Mouse (Mus musculus) G1E (cell line): ENCODE measurements around the gene Rgs4. TPM values are rescaled to one million over a fixed set of nuclear protein-coding genes. Genes with fewer than 3 reads are reported as not detected.

Experiments
- ATAC-seq: 2 replicates; pipeline ENCODE4 v1.8.0; 2016; ENCODE audit warnings: mild to moderate bottlenecking; ENCODE audit not compliant: insufficient number of reproducible peaks, poor library complexity, low FRiP score, severe bottlenecking; ENCODE audit errors: extremely low read depth
- DNase-seq: peaks from one replicate; pipeline ENCODE4 v3.0.0; 2012; ENCODE audit warnings: low spot score
- H3K27me3 ChIP-seq: 2 replicates; pipeline ENCODE4 v1.6.1; 2012; ENCODE audit warnings: mild to moderate bottlenecking, low read length, inconsistent platforms; ENCODE audit not compliant: insufficient read depth
- H3K36me3 ChIP-seq: replicated peaks from 2 replicates; pipeline ENCODE3; 2012; ENCODE audit warnings: mild to moderate bottlenecking, inconsistent platforms
- H3K4me1 ChIP-seq: 2 replicates; pipeline ENCODE4 v1.6.1; 2012; ENCODE audit warnings: low read depth, low read length, inconsistent platforms, mixed read lengths; ENCODE audit not compliant: insufficient read depth
- H3K4me3 ChIP-seq: 2 replicates; pipeline ENCODE4 v1.5.1; 2012; ENCODE audit warnings: low read depth, mild to moderate bottlenecking, inconsistent platforms, low read length, moderate library complexity, mixed read lengths
- H3K9me3 ChIP-seq: replicated peaks from 2 replicates; pipeline ENCODE4 v1.6.1; 2012; ENCODE audit warnings: inconsistent platforms
- CTCF ChIP-seq: IDR thresholded peaks from 2 replicates; pipeline ENCODE4 v1.5.1; 2012; ENCODE audit warnings: low read depth, low read length, inconsistent platforms, mixed read lengths
- GATA1 ChIP-seq: IDR thresholded peaks from 2 replicates; pipeline ENCODE4 v1.6.1; 2012; ENCODE audit warnings: borderline replicate concordance, low read length, inconsistent platforms, mixed read lengths
- GATA2 ChIP-seq: IDR thresholded peaks from 2 replicates; pipeline ENCODE4 v1.6.1; 2012; ENCODE audit warnings: low read depth, low read length, inconsistent platforms, borderline replicate concordance
- POLR2AphosphoS5 ChIP-seq: IDR thresholded peaks from 2 replicates; pipeline ENCODE4 v1.6.1; 2012; ENCODE audit warnings: low read depth, low read length, inconsistent platforms; ENCODE audit not compliant: insufficient replicate concordance
- TAL1 ChIP-seq: conservative IDR thresholded peaks from 2 replicates; pipeline ENCODE4 v1.6.1; 2012; ENCODE audit warnings: low read depth, low read length, inconsistent platforms, mixed read lengths
- polyA plus RNA-seq: library from polyadenylated mRNA; stranded (reverse); fragments of >175 nt; gene quantifications from 2 replicates; pipeline ENCODE4 v1.2.3, GENCODE M21; 2012
- total RNA-seq, 2 experiments: library from RNA; stranded (forward) in 1 of 2; stranded (reverse) in 1 of 2; fragments of 200-1000 nt in 1 of 2; fragments of >200 nt in 1 of 2; fragmentation: Nextera tagmentation in 1 of 2; gene quantifications; 2 replicates each; pipeline ENCODE4 v1.2.3; 2014 to 2017

Rgs4 gene
- total and polyA plus RNA-seq, 3 experiments = not detected

DNA sequence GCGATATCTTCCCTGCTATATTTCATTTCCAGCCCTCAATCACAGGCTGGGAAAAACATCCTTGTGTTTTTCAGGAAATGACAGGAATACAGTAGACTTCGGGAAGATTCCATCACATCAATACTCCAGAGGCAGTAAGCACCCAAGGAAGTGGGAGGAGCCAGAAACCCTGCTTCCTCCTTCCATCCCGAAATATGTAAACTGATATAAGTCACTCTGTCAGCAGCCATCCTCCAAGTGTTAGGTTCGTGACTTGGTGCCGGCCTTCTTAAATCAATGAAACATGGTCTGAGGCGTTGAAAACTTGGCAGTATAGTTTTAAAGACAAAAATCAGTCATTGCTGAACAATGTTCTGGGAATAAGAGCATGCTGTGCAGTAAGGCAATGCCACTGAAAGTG lies 11.3 kb downstream of the Rgs4 start:
- no peaks in the 10 kb centered on the region for H3K36me3 ChIP-seq
- H3K4me1 ChIP-seq = no peaks in the 10 kb centered on the region
- no peak for TF ChIP-seq GATA1
- TF ChIP-seq TAL1 = no peak
- no peak for TF ChIP-seq GATA2
- no peak for TF ChIP-seq POLR2AphosphoS5
- TF ChIP-seq CTCF = no peak
- no peaks in the 10 kb centered on the region for H3K27me3 ChIP-seq
- H3K4me3 ChIP-seq = no peak overlapping the region
- ATAC-seq (no peak), DNase-seq (no peak)
- peaks cover 4% of the 10 kb centered on the region for H3K9me3 ChIP-seq

DNA sequence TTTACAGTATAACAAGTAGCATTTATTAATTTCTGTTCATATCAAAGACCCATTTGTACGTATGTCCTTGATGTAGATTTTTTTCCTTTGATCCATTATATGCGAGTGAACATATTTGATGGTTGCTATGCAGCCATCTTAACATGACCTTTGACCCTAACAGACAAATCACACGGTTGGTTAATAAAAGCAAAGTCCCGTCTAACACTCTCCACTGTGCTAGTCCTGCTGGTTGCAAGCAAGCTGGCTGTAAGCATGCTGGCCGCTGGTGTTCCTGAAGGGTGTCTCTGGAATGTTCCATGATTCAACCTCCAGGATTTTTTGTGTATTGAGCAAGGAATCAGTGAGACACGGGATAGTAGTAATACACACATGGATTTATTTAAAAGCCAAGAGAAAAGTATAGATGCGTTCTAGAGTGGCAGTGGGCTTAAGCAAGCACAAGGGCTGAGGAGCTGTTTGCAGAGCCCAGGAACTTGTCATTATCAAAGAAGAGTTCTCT lies 16.8 kb downstream of the Rgs4 start:
- no peak overlapping the region for H3K4me3 ChIP-seq
- 0 out of 2 replicates have a peak, but pooled peaks cover 2% of the 10 kb centered on the region for H3K9me3 ChIP-seq
- H3K27me3 ChIP-seq = no peaks in the 10 kb centered on the region
- no peak for DNase-seq
- no peaks in the 10 kb centered on the region for H3K36me3 ChIP-seq
- TF ChIP-seq GATA1 (no peak), GATA2 (no peak), POLR2AphosphoS5 (no peak), CTCF (no peak), TAL1 (no peak)
- H3K4me1 ChIP-seq = no peaks in the 10 kb centered on the region
- ATAC-seq = no peak

DNA sequence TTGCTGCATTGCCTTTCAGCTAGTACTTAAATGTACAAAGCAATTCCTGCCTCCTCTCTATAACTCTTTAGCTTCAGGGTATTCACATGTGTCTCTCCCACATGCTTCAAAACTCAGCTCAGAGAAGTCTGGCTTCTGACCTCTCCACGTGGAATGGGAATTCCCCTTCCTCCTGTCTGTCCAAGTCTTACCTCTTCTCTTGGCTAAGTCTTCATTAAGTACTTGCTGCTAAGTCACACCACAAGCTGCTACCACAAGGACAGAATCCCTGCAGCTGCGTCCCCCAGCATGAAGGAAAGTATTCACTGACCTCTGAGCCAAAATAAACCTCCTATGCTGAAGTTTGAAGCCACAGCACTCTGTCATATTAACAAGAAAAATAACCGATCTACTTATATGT lies 21.1 kb downstream of the Rgs4 start:
- Histone ChIP-seq H3K27me3 (no peaks in the 10 kb centered on the region), H3K36me3 (no peaks in the 10 kb centered on the region), H3K9me3 (peaks cover 8% of the 10 kb centered on the region), H3K4me1 (no peaks in the 10 kb centered on the region), H3K4me3 (no peak overlapping the region)
- ATAC-seq (no peak), DNase-seq (no peak)
- TF ChIP-seq GATA1 (no peak), TAL1 (no peak), CTCF (no peak), POLR2AphosphoS5 (no peak), GATA2 (no peak)

DNA sequence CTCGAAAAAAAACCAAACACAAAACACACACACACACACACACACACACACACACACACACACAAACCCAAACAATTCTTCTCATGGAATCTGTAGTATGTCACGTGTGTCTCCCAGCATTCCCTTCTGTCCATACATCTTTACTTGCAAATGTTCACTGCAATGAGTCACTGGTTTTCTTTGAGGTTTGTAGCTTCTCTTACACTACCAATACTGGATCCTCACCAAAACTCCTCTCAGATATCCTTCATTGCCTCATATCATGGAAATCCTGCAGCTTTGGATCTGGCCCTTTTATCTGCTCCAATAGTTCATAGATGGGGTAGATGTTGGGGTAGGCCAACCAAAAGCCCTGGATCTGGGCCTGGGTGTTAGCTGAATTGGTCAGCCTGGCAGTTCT lies 25.6 kb downstream of the Rgs4 start:
- Histone ChIP-seq H3K4me1 (no peaks in the 10 kb centered on the region), H3K9me3 (peaks cover 6% of the 10 kb centered on the region), H3K36me3 (no peaks in the 10 kb centered on the region), H3K4me3 (no peak overlapping the region), H3K27me3 (no peaks in the 10 kb centered on the region)
- TF ChIP-seq GATA1 (no peak), TAL1 (no peak), CTCF (no peak), GATA2 (no peak), POLR2AphosphoS5 (no peak)
- ATAC-seq = no peak
- no peak for DNase-seq

DNA sequence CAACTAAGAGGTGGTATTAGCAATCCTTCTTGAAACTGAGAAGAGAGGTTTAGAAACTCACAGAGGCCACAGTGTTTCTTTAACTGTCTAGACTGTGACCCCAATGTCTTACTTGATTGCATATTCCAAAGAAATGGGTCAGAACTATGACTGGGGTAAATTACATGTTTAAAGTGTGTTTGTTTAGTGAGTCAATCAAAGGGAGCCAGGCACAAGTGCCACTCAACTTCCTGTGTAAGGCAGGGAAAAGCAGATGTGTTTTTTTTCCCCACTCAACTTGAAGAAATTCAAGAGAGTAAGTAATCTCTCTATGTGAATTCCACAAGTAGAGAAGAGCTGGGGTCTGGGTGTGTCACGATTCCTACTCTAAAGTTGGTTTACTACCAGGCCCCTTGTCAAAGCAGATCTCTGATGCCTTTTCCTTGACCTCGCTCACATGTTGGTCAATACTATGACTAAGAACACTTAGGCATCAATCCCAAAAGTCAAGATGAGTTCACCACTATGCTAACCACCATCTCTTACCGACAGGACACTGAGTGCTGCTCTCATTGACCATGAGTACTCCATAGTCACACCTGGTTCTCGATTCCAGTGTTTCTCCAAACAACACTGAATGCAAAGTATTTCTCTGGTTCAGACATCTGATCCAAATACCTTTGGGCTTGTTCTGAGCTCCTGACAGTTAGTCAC lies 42.9 kb downstream of the Rgs4 start:
- no peaks in the 10 kb centered on the region for H3K4me1 ChIP-seq
- no peaks in the 10 kb centered on the region for H3K36me3 ChIP-seq
- DNase-seq (no peak), ATAC-seq (no peak)
- no peaks in the 10 kb centered on the region for H3K27me3 ChIP-seq
- 0 out of 2 replicates have a peak, but pooled peaks cover 4% of the 10 kb centered on the region for H3K9me3 ChIP-seq
- no peak overlapping the region for H3K4me3 ChIP-seq
- TF ChIP-seq GATA2 = no peak

DNA sequence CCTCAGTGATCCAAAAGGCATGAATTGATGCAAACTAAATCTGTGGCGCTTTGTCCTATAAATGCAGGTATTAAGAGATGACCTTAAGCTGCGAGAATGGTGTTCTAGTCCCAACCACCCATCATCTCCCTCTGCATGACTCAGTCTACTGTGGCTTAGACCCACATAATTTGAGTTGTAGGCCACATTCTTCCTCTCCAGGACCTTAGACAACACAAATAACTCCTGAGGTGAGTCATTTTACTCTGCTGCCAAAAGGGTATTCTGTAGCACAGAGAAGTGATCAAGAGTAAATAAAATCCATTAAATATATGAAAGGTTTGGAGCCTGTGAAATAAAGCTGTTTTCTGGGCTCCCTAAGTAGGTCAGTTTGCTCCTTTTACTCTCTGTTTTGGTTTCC lies 48.3 kb downstream of the Rgs4 start:
- Histone ChIP-seq H3K27me3 (no peaks in the 10 kb centered on the region), H3K4me1 (no peaks in the 10 kb centered on the region), H3K4me3 (no peak overlapping the region), H3K36me3 (no peaks in the 10 kb centered on the region), H3K9me3 (0 out of 2 replicates have a peak, but pooled peaks cover 2% of the 10 kb centered on the region)
- DNase-seq = no peak
- no peak for ATAC-seq
- TF ChIP-seq CTCF = no peak
- TF ChIP-seq GATA2 = no peak

DNA sequence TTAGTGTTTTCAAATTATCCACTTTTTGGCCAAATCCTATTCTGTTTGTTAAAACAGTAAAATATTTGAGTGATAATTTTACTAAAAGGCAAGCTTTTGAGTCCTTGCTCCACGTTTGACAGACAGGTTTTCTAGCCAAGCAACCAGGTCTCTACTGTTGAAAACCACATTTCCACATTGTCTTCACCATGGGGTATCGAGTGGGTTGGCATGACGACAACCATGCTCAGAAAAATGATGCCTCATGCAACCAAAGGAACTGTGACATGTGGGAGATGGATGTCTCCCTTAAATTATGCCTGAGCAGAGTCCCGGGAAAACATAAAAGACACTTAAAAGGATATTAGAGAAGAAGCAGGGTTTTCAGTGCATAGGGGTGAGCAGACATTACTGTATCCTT lies 50.2 kb downstream of the Rgs4 start:
- Histone ChIP-seq H3K9me3 (0 out of 2 replicates have a peak, but pooled peaks cover 4% of the 10 kb centered on the region), H3K4me1 (no peaks in the 10 kb centered on the region), H3K27me3 (no peaks in the 10 kb centered on the region), H3K4me3 (no peak overlapping the region), H3K36me3 (no peaks in the 10 kb centered on the region)
- DNase-seq (no peak), ATAC-seq (no peak)
- no peak for TF ChIP-seq TAL1
- no peak for TF ChIP-seq CTCF
- TF ChIP-seq GATA2 = no peak
